Mouse (Mus musculus): Measurements from ENCODE around the gene Bola2.
"Not testable (repeated sequence)": the region's sequence is repeated elsewhere in the genome, so short reads cannot be mapped to it uniquely, and the experiment has no call there.

Gene Bola2

DNA sequence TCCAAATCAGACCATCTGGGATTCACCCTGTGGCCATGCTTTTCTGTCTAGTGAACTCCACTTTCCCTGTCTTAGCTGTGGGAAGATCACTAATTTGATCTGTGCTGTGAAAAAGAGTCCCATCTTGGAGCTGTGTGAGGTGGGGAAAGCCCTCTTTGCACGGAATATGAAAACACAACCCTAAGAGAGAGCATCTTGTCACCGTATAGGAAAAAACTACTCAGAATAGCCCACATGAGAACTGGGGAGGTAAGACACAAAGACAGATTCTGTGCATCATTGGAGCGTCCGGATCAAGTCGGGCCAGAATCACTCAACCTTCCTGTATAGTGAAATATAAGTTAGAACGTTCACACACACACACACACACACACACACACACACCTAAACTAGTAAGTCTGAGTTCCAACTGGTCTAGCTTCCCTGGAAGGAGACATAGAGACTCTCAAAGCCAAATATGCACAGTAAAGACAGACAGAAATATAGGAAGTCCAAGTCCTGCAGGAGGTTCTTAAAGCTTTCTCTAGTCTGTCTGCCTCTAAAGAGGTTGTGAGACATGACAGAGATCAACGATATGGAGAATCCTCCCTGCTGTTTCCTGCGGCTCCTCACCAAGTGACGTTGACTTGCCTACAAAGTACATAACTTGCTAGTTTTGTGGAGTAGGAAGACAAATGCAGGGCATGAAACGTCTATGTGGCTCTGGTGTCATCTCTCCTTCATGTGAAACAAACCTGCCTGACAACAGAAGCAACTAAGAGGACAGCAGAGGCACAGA lies 13.2 kb downstream of the Bola2 start:
- DNase-seq (ENCODE audit: low read depth, low spot score), result no peak

GRCm38 (mm10) chr7:126710266-126710665 lies 15.1 kb downstream of the Bola2 start:
- DNase-seq (ENCODE audit: low read depth, low spot score), result no peak

GRCm38 (mm10) chr7:126711910-126712309 lies 16.7 kb downstream of the Bola2 start:
- DNase-seq (ENCODE audit: low read depth, low spot score), result no peak

DNA sequence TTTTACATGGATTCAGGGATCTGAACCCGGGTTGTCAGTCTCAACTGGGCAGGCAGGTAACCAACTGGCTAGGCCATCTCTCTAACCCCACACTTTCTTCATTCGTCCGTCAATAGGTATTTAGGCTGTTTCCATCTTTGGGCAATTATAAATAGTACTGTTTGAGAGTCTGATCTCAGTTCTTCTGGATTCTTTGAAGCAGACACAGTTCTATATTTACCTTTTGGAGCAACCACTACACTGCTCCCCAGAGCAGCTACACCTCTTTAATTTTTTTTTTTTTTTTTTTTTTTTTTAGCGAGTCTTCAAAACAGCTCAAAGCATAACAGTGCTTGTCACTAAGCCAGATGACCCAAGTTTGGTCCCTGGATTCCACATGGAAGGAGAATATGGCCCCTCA lies 20.5 kb downstream of the Bola2 start:
- no peak for DNase-seq (ENCODE audit: low read depth, low spot score)

DNA sequence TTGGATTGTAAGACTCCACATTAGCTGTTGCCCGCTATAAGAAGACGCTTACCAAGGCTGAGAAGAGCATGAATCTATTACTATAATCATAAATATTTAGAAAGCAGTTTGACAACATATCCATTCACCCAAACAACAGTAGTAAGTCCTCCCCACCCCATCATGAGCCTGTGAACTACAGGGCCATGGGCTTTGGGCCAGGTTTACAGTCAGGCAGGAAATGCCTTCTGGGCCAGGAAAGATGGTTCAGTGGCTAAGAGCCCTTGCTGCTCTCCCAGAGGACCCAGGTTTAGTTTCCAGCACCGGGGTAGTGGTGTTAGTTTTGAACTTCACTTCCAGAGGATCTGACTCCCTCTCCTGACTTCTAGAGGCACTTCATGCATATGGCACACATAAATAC lies 22.4 kb downstream of the Bola2 start:
- DNase-seq (ENCODE audit: low read depth, low spot score), result no peak

DNA sequence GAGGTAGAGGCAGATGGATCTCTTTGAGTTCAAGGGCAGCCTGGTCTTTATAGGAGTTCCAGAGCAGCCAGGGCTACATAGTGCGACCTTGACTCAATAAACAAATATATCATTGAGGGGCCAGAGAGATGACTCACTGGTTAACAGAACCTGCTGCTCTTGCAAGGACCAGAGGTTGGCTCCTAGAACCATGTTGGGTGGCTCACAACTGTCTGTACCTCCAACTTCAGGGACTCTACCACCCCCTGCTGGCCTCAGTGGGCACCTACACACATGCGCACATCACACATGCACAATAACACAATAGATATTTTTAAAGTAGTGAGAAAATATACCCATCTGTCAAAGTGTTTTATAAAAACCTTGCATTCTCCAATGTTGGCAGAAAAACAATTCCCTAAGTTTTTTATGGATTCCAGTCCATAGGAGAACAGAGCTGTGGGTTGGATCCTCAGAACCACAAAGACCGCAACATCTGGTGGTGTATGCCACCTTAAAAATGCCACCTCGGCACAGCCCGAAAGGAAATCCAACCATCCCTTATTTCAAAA lies 23.7 kb downstream of the Bola2 start:
- DNase-seq (ENCODE audit: low read depth, low spot score), result no peak

DNA sequence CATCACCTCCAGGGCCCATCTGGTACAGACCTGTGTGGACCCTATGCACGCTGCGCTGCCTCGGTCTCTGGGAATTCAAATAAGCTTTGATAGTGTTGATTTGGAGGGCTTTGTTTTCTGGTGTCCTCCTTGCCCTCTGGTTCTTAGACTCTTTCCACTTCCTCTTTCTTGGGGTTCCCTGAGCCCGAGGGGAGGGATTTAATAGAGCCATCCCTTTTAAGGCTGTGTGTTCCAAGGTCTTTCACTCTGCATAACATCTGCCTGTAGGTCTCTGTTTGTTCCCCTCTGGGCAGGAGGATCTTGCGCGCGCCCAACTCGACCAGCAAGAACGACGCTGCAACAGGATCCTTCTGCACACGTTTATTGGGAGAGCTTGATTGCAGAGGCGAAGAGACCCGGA lies 26.4 kb downstream of the Bola2 start:
- DNase-seq (ENCODE audit: low read depth, low spot score), result no peak

- DNase-seq (ENCODE audit: low read depth, low spot score), result no peak
These were observed 29.9 kb downstream of the Bola2 start for GRCm38 (mm10) chr7:126725077-126725476.

DNA sequence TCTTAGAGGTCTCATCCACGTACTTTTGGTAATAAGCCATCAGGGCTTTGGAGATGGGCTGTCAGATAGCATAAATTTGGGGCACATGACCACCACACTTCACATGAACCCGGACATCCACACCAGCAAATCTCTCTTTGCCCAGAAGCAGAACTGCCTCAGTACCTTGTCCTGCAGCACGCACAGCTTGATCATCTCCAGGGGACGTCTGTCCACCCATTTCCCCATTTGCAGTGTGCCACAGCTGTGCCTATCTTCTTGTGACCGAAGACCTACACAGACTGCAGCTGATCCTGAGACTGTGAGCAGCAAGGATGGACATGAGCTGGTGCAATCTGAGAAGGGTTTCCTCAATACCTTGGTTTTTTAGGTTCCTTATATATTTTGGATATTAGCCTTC lies 30.5 kb downstream of the Bola2 start:
- no peak for DNase-seq (ENCODE audit: low read depth, low spot score)

GRCm38 (mm10) chr7:126730256-126730789 lies 35.1 kb downstream of the Bola2 start:
- not testable (repeated sequence) for DNase-seq (ENCODE audit: low read depth, low spot score)

GRCm38 (mm10) chr7:126736122-126736521 lies 40.9 kb downstream of the Bola2 start:
- DNase-seq (ENCODE audit: low read depth, low spot score), result no peak

GRCm38 (mm10) chr7:126739551-126739950 lies 44.4 kb downstream of the Bola2 start:
- DNase-seq (ENCODE audit: low read depth, low spot score), result no peak

DNA sequence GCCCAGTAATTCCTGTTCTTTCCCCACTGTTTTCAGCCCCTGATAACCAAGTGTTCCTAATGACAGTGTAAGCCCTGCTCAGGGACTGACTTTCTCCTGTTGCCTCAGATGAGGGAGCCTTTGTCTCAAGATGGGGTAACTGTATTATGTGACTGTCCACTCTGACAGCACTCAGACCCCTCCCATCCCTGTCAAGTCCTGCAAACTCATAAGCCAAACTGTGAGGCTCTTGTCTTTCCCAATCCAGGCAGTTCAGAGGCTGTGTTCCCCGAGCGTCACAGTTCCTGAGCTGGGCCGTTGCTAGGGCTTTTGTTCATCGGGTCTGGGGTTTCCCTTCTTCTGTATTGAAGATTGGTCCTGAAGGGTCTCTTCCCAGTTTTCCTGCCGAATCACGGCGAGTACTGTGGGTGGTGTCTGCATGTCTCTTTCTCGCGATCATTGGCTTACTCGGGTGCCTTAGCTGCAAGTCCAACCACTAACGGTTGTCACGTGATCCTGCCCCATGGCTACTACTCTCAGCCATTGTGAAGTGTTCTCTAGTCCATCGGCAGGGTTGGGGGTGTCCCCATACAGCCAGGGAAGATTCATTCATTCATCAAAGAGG lies 45.0 kb downstream of the Bola2 start:
- no peak for DNase-seq (ENCODE audit: low read depth, low spot score)

DNA sequence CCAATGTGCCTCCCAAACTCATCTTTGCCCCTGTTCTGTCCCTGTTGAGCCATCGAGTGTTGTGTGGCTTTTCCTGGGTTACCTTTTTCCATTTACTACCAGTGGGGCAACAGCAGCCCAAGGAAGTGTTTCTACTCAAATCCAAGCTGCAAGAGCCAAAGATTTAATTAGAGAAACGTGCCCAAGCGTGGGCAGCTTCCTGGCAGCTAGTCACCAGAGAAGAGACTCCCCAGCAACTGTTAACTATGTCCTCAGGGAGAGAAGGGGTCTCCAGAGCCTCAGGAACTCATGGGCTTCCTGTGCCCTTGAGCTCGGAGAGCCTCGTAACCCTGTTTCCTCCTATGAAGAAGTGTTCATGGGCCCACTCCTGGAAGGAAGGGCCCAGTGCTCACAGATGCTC lies 45.8 kb downstream of the Bola2 start:
- no peak for DNase-seq (ENCODE audit: low read depth, low spot score)

- DNase-seq (ENCODE audit: low read depth, low spot score), result no peak
These were observed 46.3 kb downstream of the Bola2 start for GRCm38 (mm10) chr7:126741452-126741851.

- DNase-seq (ENCODE audit: low read depth, low spot score), result no peak
These were observed 46.8 kb downstream of the Bola2 start for GRCm38 (mm10) chr7:126741964-126742482.

- DNase-seq (ENCODE audit: low read depth, low spot score), result no peak
These were observed 50.9 kb downstream of the Bola2 start for GRCm38 (mm10) chr7:126746066-126746465.

GRCm38 (mm10) chr7:126746798-126747197 lies 51.6 kb downstream of the Bola2 start:
- no peak for DNase-seq (ENCODE audit: low read depth, low spot score)

GRCm38 (mm10) chr7:126748824-126749223 lies 53.6 kb downstream of the Bola2 start:
- DNase-seq (ENCODE audit: low read depth, low spot score), result no peak

All from retina, postnatal 7 days (tissue).